22 mouse cellular contexts compared by ENCODE assay signal in the genomic region with DNA sequence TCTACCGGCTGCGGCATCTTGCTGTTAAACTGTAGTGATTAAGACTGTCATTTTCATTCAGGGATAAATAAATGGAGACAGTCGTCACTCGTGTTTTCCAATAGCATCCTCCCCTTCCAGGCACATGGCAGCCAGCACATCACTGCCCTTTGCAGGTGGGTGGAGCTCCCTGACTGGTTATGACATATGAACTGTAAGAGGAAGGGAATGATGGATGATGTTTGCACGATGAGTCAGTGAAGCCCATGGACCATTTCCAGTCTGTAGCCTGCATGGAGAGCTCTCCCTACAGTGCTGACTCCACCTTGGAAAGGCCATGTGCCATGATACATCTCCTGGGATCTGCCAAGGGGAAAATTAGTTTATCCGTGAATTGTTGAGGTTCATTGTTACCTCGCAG. TPM values are rescaled to one million over a fixed set of nuclear protein-coding genes. Genes with fewer than 3 reads are reported as not detected.
DNase-seq lines count a peak whose midpoint lies in the region; ATAC-seq and TF ChIP-seq lines count a peak whose summit lies in the region.
"Had no signal": no experiment of that assay in that cellular context is flagged by ENCODE, and none has a peak within 500 bp of the region (broad histone marks: within the 10 kb centered on the region; RNA-seq: fewer than 3 reads in every experiment).

No protein-coding gene starts in this region.

- H3K27ac ChIP-seq in liver, postnatal 0 days (ENCODE audit: low read depth): no peak overlapping the region
- H3K27ac ChIP-seq: embryonic facial prominence, embryonic 15.5 days; forebrain, embryonic 12.5 days; heart, embryonic 13.5 days; limb, embryonic 12.5 days; liver, embryonic 15.5 days; midbrain, embryonic 10.5 days; neural tube, embryonic 15.5 days had no signal

- TF ChIP-seq EP300 in liver, postnatal 0 days (IDR thresholded peaks at IDR 0.05; ENCODE audit: low read depth): no peak

- H3K4me2 ChIP-seq in liver, postnatal 0 days (ENCODE audit: low read depth, low read length): no peak overlapping the region
- H3K4me2 ChIP-seq: embryonic facial prominence, embryonic 15.5 days; forebrain, embryonic 12.5 days; heart, embryonic 13.5 days; limb, embryonic 12.5 days; liver, embryonic 15.5 days; neural tube, embryonic 15.5 days had no signal

- TF ChIP-seq CTCF in liver, postnatal 0 days (IDR thresholded peaks at IDR 0.05; ENCODE audit: low read depth): no peak

- H3K36me3 ChIP-seq in liver, postnatal 0 days (replicated peaks; ENCODE audit: insufficient read depth, low read length): no peaks in the 10 kb centered on the region
- H3K36me3 ChIP-seq: embryonic facial prominence, embryonic 15.5 days; forebrain, embryonic 12.5 days; heart, embryonic 13.5 days; limb, embryonic 12.5 days; liver, embryonic 15.5 days; midbrain, embryonic 10.5 days; neural tube, embryonic 15.5 days had no signal

- ATAC-seq in liver, postnatal 0 days: no peak
- ATAC-seq: CD4-positive, CD25-positive, alpha-beta regulatory T cell, adult 4 months had no signal

- 75% methylated on average over 7 of the region's 7 CpGs for WGBS in liver, postnatal 0 days (ENCODE audit: insufficient replicate concordance)

- H3K4me3 ChIP-seq in liver, postnatal 0 days (ENCODE audit: low read depth, low read length): no peak overlapping the region
- H3K4me3 ChIP-seq: embryonic facial prominence, embryonic 15.5 days; forebrain, embryonic 12.5 days; heart, embryonic 13.5 days; limb, embryonic 12.5 days; liver, embryonic 15.5 days; midbrain, embryonic 10.5 days; neural tube, embryonic 15.5 days had no signal

- intact Hi-C loops in left cerebral cortex, postnatal 4 days (cut with DNase I): no loop called here

- DNase-seq in kidney, postnatal 10 days: peak; percentile 14
- DNase-seq in kidney, adult 11 months: no peak
- DNase-seq in Muller cell, postnatal 12 days (ENCODE audit: inconsistent ontology term): peak; percentile 67
- DNase-seq in adrenal gland, postnatal 25 days: peak; percentile 51
- DNase-seq in lung, postnatal 4 days: peak; percentile 22 to 59
- no peak for DNase-seq in liver, postnatal 0 days
- DNase-seq in right cerebral cortex, postnatal 25 days: no peak
- DNase-seq in left cerebral cortex, postnatal 4 days: no peak
- DNase-seq: cerebellum, adult 2 months; kidney, postnatal 36 days; retina, postnatal 1 day; thymus, postnatal 25 days had no signal

- H3K27me3 ChIP-seq in liver, postnatal 0 days (ENCODE audit: insufficient read depth, low read length): no peaks in the 10 kb centered on the region
- H3K27me3 ChIP-seq: embryonic facial prominence, embryonic 15.5 days; forebrain, embryonic 12.5 days; neural tube, embryonic 15.5 days had no signal

- no peaks in the 10 kb centered on the region for H3K4me1 ChIP-seq in liver, postnatal 0 days (ENCODE audit: insufficient read depth)
- H3K4me1 ChIP-seq: embryonic facial prominence, embryonic 15.5 days; limb, embryonic 12.5 days; neural tube, embryonic 15.5 days had no signal

- no peak overlapping the region for H3K9ac ChIP-seq in liver, postnatal 0 days (replicated peaks)
- H3K9ac ChIP-seq: embryonic facial prominence, embryonic 15.5 days; forebrain, embryonic 12.5 days; heart, embryonic 13.5 days; limb, embryonic 12.5 days; liver, embryonic 15.5 days; neural tube, embryonic 15.5 days had no signal

- no peaks in the 10 kb centered on the region for H3K9me3 ChIP-seq in liver, postnatal 0 days (ENCODE audit: low read length)
- H3K9me3 ChIP-seq: embryonic facial prominence, embryonic 15.5 days; forebrain, embryonic 12.5 days; heart, embryonic 13.5 days; limb, embryonic 12.5 days; liver, embryonic 15.5 days; midbrain, embryonic 10.5 days; neural tube, embryonic 15.5 days had no signal

RNA-seq across cellular contexts. Expression of a gene that starts 40.5 kb away (rescaled TPM):
- total RNA-seq in adrenal gland, postnatal 25 days (2021): 0.52 and 1.00 TPM in 2 replicates
- polyA plus RNA-seq in liver, postnatal 0 days (2015; fragmentation: Nextera tagmentation; extraction: Ambion mirVana): 0.15 and 0.26 TPM in 2 replicates
- not detected for total RNA-seq in left cerebral cortex, postnatal 4 days (2021)
- total RNA-seq: MEL had no signal
- polyA plus RNA-seq: hindbrain, embryonic 11.5 days; midbrain, embryonic 10.5 days; neural tube, embryonic 15.5 days had no signal

Comparison
In these comparisons a context has a peak if more than half of its experiments do, and no peak if none do; other contexts are left out.
1. DNase-seq: peak in kidney, postnatal 10 days (single experiment), Muller cell, postnatal 12 days (single experiment), adrenal gland, postnatal 25 days (single experiment) and lung, postnatal 4 days (2 of 2); none in kidney, adult 11 months (single experiment), liver, postnatal 0 days (single experiment), right cerebral cortex, postnatal 25 days (single experiment) and left cerebral cortex, postnatal 4 days (single experiment).